Mouse (Mus musculus) small intestine, adult 2 months (tissue): Measurements from ENCODE around the gene Wfdc2.

Experiments used
- CTCF ChIP-seq: fragments of 200-500 bp; IDR thresholded peaks from 2 replicates; pipeline ENCODE4 v1.5.1; 2012; ENCODE audit warnings: low read depth, mild to moderate bottlenecking, control low read depth, inconsistent platforms, low read length, moderate library complexity, mixed read lengths; ENCODE audit not compliant: insufficient replicate concordance, insufficient read length; ENCODE audit errors: extremely low read depth
- POLR2A ChIP-seq: fragments of 200-500 bp; IDR thresholded peaks from 2 replicates; pipeline ENCODE4 v1.6.1; 2012; ENCODE audit warnings: low read depth, mild to moderate bottlenecking, control low read depth, inconsistent platforms, low read length, moderate library complexity

DNA sequence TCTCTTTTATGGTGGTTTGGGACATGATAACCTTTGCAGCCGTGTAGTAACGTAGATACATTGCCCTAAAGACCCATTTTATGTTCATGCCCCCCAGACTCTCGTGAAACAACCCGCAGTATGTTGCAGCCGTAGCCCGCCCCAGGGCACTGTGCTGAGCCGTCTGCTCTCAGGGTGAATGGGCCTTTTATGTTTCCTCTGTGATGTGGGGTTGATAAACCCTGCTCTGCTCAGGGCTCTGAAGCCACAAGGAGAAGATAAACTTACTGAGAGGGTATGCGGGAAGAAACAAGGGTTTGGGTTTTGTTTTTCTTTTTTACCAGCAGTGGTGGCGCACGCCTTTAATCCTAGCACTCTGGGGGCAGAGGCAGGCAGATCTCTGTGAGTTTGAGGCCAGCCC lies 27.9 kb upstream of the Wfdc2 start:
- TF ChIP-seq POLR2A (no peak), CTCF (no peak)
